Mouse (Mus musculus) lung, adult 2 months (tissue): ENCODE measurements around the gene Pla2g4e.

ENCODE experiments used
- CTCF ChIP-seq: fragments of 200-500 bp; IDR thresholded peaks from 2 replicates; pipeline ENCODE4 v1.5.1; 2011; ENCODE audit warnings: mild to moderate bottlenecking, low read length, control low read depth; ENCODE audit not compliant: insufficient read depth
- POLR2A ChIP-seq: fragments of 200-500 bp; IDR thresholded peaks from 2 replicates; pipeline ENCODE4 v1.6.1; 2011; ENCODE audit warnings: low read depth, mild to moderate bottlenecking, control low read depth, low read length, borderline replicate concordance; ENCODE audit errors: extremely low read depth

GRCm38 (mm10) chr2:120149634-120150033 is 95.5 kb downstream of the Pla2g4e start:
- TF ChIP-seq CTCF (no peak), POLR2A (no peak)
